Mouse (Mus musculus): ENCODE results near the gene Tnik. TPM values are rescaled to one million over a fixed set of nuclear protein-coding genes. Genes with fewer than 3 reads are reported as not detected.

Gene Tnik
- total RNA-seq, 2 experiments from 2014 or later: 38.8 to 42.7 TPM

GRCm38 (mm10) chr3:28529548-28529947 is 266.5 kb downstream of the Tnik start:
- Histone ChIP-seq H3K4me3 (no peak overlapping the region), H3K27ac (no peak overlapping the region)
- TF ChIP-seq CTCF (IDR thresholded peaks at IDR 0.05): no peak
- DNase-seq: no peak
- intact Hi-C loops (cut with DNase I): no loop called here

- TF ChIP-seq CTCF (IDR thresholded peaks at IDR 0.05): no peak
- DNase-seq: no peak
- H3K27ac ChIP-seq: no peak overlapping the region
- intact Hi-C loops (cut with DNase I): no loop called here
- H3K4me3 ChIP-seq: no peak overlapping the region
Observed at GRCm38 (mm10) chr3:28531294-28531956, 268.4 kb downstream of the Tnik start.

- DNase-seq: no peak
- no peak for TF ChIP-seq CTCF (IDR thresholded peaks at IDR 0.05)
- H3K27ac ChIP-seq: no peak overlapping the region
- intact Hi-C loops (cut with DNase I): no loop called here
- H3K4me3 ChIP-seq: no peak overlapping the region
Observed at GRCm38 (mm10) chr3:28532666-28533065, 269.7 kb downstream of the Tnik start.

- no peak for DNase-seq
- intact Hi-C loops (cut with DNase I): loop anchor here (10.0 kb wide), 1 partner anchor 275 kb away; the partner anchor contains the start of gene Tnik
- no peak for TF ChIP-seq CTCF (IDR thresholded peaks at IDR 0.05)
- H3K27ac ChIP-seq: no peak overlapping the region
- no peak overlapping the region for H3K4me3 ChIP-seq
Observed at GRCm38 (mm10) chr3:28540121-28540520, 277.1 kb downstream of the Tnik start.

GRCm38 (mm10) chr3:28542941-28543340 is 279.9 kb downstream of the Tnik start:
- intact Hi-C loops (cut with DNase I): loop anchor here (2.0 to 10.0 kb wide), 2 partner anchors 278 to 378 kb away; partner anchors contain the start of gene Tnik

GRCm38 (mm10) chr3:28543380-28543984 is 280.5 kb downstream of the Tnik start:
- H3K27ac ChIP-seq: peak overlapping the region; percentile 32; the same call in 1 of the 2 replicates
- peak overlapping the region; percentile 58 for H3K4me3 ChIP-seq
- intact Hi-C loops (cut with DNase I): loop anchor here (2.0 to 10.0 kb wide), 2 partner anchors 279 to 379 kb away; partner anchors contain the start of gene Tnik
- peak; percentile 50 for DNase-seq
- TF ChIP-seq CTCF (IDR thresholded peaks at IDR 0.05): peak; percentile 73

More at GRCm38 (mm10) chr3:28542941-28543340, 279.9 kb downstream of the Tnik start:
- no peak overlapping the region; the same call in 1 of the 2 replicates for H3K4me3 ChIP-seq
- DNase-seq: no peak
- 0 out of 2 replicates have a peak overlapping the region, but pooled peaks have one; percentile 32 for H3K27ac ChIP-seq
- no peak for TF ChIP-seq CTCF (IDR thresholded peaks at IDR 0.05)

- Histone ChIP-seq H3K27ac (no peak overlapping the region), H3K4me3 (no peak overlapping the region)
- TF ChIP-seq CTCF (IDR thresholded peaks at IDR 0.05): no peak
- DNase-seq: no peak
- intact Hi-C loops (cut with DNase I): loop anchor here (10.0 kb wide), 1 partner anchor 280 kb away; the partner anchor contains the start of gene Tnik
Observed at GRCm38 (mm10) chr3:28544345-28544869, 281.4 kb downstream of the Tnik start.

GRCm38 (mm10) chr3:28547965-28548730 is 285.1 kb downstream of the Tnik start:
- no peak for TF ChIP-seq CTCF (IDR thresholded peaks at IDR 0.05)
- H3K27ac ChIP-seq: no peak overlapping the region
- H3K4me3 ChIP-seq: no peak overlapping the region
- intact Hi-C loops (cut with DNase I): loop anchor here (10.0 kb wide), 1 partner anchor 283 kb away; the partner anchor contains the start of gene Tnik
- no peak for DNase-seq

- TF ChIP-seq CTCF (IDR thresholded peaks at IDR 0.05): no peak
- Histone ChIP-seq H3K27ac (no peak overlapping the region), H3K4me3 (no peak overlapping the region)
- no peak for DNase-seq
- intact Hi-C loops (cut with DNase I): loop anchor here (10.0 kb wide), 1 partner anchor 285 kb away; the partner anchor contains the start of gene Tnik
Observed at GRCm38 (mm10) chr3:28549391-28549790, 286.4 kb downstream of the Tnik start.

- Histone ChIP-seq H3K4me3 (no peak overlapping the region), H3K27ac (no peak overlapping the region)
- no peak for TF ChIP-seq CTCF (IDR thresholded peaks at IDR 0.05)
- intact Hi-C loops (cut with DNase I): no loop called here
- DNase-seq: no peak
Observed at GRCm38 (mm10) chr3:28550497-28551093, 287.6 kb downstream of the Tnik start.

- DNase-seq: no peak
- no peak for TF ChIP-seq CTCF (IDR thresholded peaks at IDR 0.05)
- intact Hi-C loops (cut with DNase I): no loop called here
- no peak overlapping the region for H3K4me3 ChIP-seq
- H3K27ac ChIP-seq: no peak overlapping the region
Observed at GRCm38 (mm10) chr3:28551756-28552155, 288.7 kb downstream of the Tnik start.

- intact Hi-C loops (cut with DNase I): no loop called here
- H3K4me3 ChIP-seq: no peak overlapping the region
- H3K27ac ChIP-seq: no peak overlapping the region
- no peak for DNase-seq
- TF ChIP-seq CTCF (IDR thresholded peaks at IDR 0.05): no peak
Observed at GRCm38 (mm10) chr3:28554934-28555333, 291.9 kb downstream of the Tnik start.
